Mouse (Mus musculus): ENCODE results near the gene C1s1. TPM values are rescaled to one million over a fixed set of nuclear protein-coding genes. Genes with fewer than 3 reads are reported as not detected.
"Not testable (repeated sequence)": the region's sequence is repeated elsewhere in the genome, so short reads cannot be mapped to it uniquely, and the experiment has no call there.

C1s1 gene
- polyA plus RNA-seq, 1 experiment from 2014 or later, result 0.80 TPM

GRCm38 (mm10) chr6:124487509-124487908, 54.6 kb downstream of the C1s1 start:
- no peaks in the 10 kb centered on the region for H3K4me1 ChIP-seq
- 56% methylated on average over 2 of the region's 2 CpGs for WGBS

DNA sequence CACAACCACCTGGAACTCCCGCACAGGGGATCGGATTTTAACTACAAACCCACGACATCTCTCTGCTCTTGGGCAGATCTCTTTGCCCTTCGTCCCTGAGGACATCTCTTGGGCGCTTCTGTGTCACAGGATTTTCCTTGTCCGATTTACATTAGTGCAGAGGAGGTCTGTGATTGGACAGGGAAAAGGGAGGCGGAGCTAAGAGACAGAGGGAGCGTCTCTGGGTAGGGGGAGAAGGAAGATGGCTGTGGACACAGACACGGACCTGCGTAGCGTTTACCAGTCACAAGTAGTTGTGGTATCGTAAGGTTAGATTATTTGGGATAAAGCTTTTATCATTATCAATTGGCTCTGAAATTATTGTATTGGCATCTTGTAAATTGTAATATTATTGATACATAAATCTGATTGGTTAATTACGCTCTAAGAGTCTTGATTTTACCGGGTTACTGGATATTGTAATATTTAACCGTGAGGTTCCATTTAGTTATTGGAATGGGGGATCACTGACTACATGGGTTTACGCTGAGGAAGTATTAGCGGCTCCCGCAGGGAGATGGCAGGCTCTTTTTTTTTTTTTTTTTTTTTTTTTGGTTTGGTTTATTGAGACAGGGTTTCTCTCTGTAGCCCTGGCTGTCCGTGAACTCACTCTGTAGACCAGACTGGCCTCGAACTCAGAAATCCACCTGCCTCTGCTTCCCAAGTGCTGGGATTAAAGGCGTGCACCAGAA, 56.6 kb downstream of the C1s1 start:
- ATAC-seq (ENCODE audit: low FRiP score, low read depth), result peak; percentile 92
- H3K36me3 ChIP-seq, result no peaks in the 10 kb centered on the region
- peak overlapping the region; percentile 49 for H3K4me2 ChIP-seq (replicated peaks)
- no peaks in the 10 kb centered on the region for H3K27me3 ChIP-seq
- H3K4me3 ChIP-seq, result peak overlapping the region; percentile 24
- H3K9ac ChIP-seq (replicated peaks), result no peak overlapping the region
- no peaks in the 10 kb centered on the region for H3K9me3 ChIP-seq
- H3K27ac ChIP-seq (replicated peaks), result no peak overlapping the region
- WGBS, result 32% methylated on average over 21 of the region's 21 CpGs
- no peaks in the 10 kb centered on the region for H3K4me1 ChIP-seq

More at GRCm38 (mm10) chr6:124487509-124487908, 54.6 kb downstream of the C1s1 start:
- Histone ChIP-seq H3K4me2 (replicated peaks) (no peak overlapping the region), H3K4me3 (no peak overlapping the region), H3K9me3 (no peaks in the 10 kb centered on the region), H3K27me3 (no peaks in the 10 kb centered on the region), H3K9ac (replicated peaks) (no peak overlapping the region), H3K36me3 (no peaks in the 10 kb centered on the region), H3K27ac (replicated peaks) (no peak overlapping the region)
- ATAC-seq (ENCODE audit: low FRiP score, low read depth), result no peak

- no peak overlapping the region for H3K9ac ChIP-seq (replicated peaks)
- ATAC-seq (ENCODE audit: low FRiP score, low read depth), result no peak
- H3K27me3 ChIP-seq, result no peaks in the 10 kb centered on the region
- H3K36me3 ChIP-seq, result no peaks in the 10 kb centered on the region
- H3K9me3 ChIP-seq, result no peaks in the 10 kb centered on the region
- peak overlapping the region; percentile 49; the same call in 1 of the 2 replicates for H3K4me2 ChIP-seq (replicated peaks)
- no peak overlapping the region for H3K27ac ChIP-seq (replicated peaks)
- WGBS, result 77% methylated on average over 7 of the region's 7 CpGs
- H3K4me1 ChIP-seq, result no peaks in the 10 kb centered on the region
- H3K4me3 ChIP-seq, result 0 out of 2 replicates have a peak overlapping the region, but pooled peaks have one; percentile 24
Measured at GRCm38 (mm10) chr6:124484851-124485250, 57.3 kb downstream of the C1s1 start.

DNA sequence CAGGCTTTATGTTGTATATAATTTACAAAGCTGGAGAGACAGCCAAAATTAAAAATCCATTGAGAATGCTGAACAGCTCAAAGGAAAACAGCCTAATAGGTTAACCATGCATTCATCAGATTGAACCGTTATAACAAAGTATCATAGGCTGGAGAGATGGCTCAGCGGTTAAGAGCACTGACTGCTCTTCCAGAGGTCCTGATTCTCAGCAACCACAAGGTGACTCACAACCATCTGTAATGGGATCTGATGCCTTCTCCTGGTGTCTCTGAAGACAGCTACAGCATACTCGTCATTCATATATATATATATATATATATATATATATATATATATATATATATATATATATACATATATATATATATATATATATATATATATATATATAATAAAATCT, 58.3 kb downstream of the C1s1 start:
- not testable (repeated sequence) for H3K36me3 ChIP-seq; H3K4me2 ChIP-seq (replicated peaks); H3K4me1 ChIP-seq; H3K9me3 ChIP-seq; H3K9ac ChIP-seq (replicated peaks); H3K27ac ChIP-seq (replicated peaks); H3K27me3 ChIP-seq; H3K4me3 ChIP-seq; ATAC-seq (ENCODE audit: low FRiP score, low read depth)
- WGBS, result 87% methylated on average over 3 of the region's 3 CpGs

- no peak overlapping the region for H3K4me3 ChIP-seq
- no peaks in the 10 kb centered on the region for H3K27me3 ChIP-seq
- no peaks in the 10 kb centered on the region for H3K36me3 ChIP-seq
- H3K9me3 ChIP-seq, result no peaks in the 10 kb centered on the region
- WGBS, result 25% methylated on average over 6 of the region's 6 CpGs
- H3K9ac ChIP-seq (replicated peaks), result no peak overlapping the region
- no peaks in the 10 kb centered on the region for H3K4me1 ChIP-seq
- ATAC-seq (ENCODE audit: low FRiP score, low read depth), result no peak
- no peak overlapping the region for H3K4me2 ChIP-seq (replicated peaks)
- H3K27ac ChIP-seq (replicated peaks), result no peak overlapping the region
Measured at GRCm38 (mm10) chr6:124481571-124481970, 60.6 kb downstream of the C1s1 start.

Other genes with a start within 250 kb of the C1s1 start
- 0.05 and 0.08 TPM in 2 replicates for gene Cd163, start 237.7 kb downstream of the C1s1 start, polyA plus RNA-seq (2016; fragmentation: Nextera tagmentation; extraction: Ambion mirVana)
- gene Pex5, start 127.3 kb downstream of the C1s1 start, polyA plus RNA-seq (2016; fragmentation: Nextera tagmentation; extraction: Ambion mirVana), result 64.7 and 68.1 TPM in 2 replicates
- gene Clstn3, start 77.6 kb downstream of the C1s1 start, polyA plus RNA-seq (2016; fragmentation: Nextera tagmentation; extraction: Ambion mirVana), result 32.4 and 33.1 TPM in 2 replicates
- gene C1rl, start 49.2 kb downstream of the C1s1 start, polyA plus RNA-seq (2016; fragmentation: Nextera tagmentation; extraction: Ambion mirVana), result 0.17 and 0.29 TPM in 2 replicates
- gene C1ra, start 30.0 kb downstream of the C1s1 start, polyA plus RNA-seq (2016; fragmentation: Nextera tagmentation; extraction: Ambion mirVana), result 0.11 and 0.22 TPM in 2 replicates
- gene C1rb, start 27.9 kb upstream of the C1s1 start, polyA plus RNA-seq (2016; fragmentation: Nextera tagmentation; extraction: Ambion mirVana), result not detected in 2 replicates
- 0.21 TPM in 1 of 2 replicates, not detected in the other for gene C1s2, start 93.7 kb upstream of the C1s1 start, polyA plus RNA-seq (2016; fragmentation: Nextera tagmentation; extraction: Ambion mirVana)
- 37.5 and 37.9 TPM in 2 replicates for gene Lpcat3, start 120.7 kb upstream of the C1s1 start, polyA plus RNA-seq (2016; fragmentation: Nextera tagmentation; extraction: Ambion mirVana)
- 161 and 170 TPM in 2 replicates for gene Emg1, start 169.8 kb upstream of the C1s1 start, polyA plus RNA-seq (2016; fragmentation: Nextera tagmentation; extraction: Ambion mirVana)
- gene Phb2, start 170.0 kb upstream of the C1s1 start, polyA plus RNA-seq (2016; fragmentation: Nextera tagmentation; extraction: Ambion mirVana), result 308 and 315 TPM in 2 replicates
- 5.2 and 5.6 TPM in 2 replicates for gene Ptpn6, start 196.4 kb upstream of the C1s1 start, polyA plus RNA-seq (2016; fragmentation: Nextera tagmentation; extraction: Ambion mirVana)
- gene Grcc10, start 199.0 kb upstream of the C1s1 start, polyA plus RNA-seq (2016; fragmentation: Nextera tagmentation; extraction: Ambion mirVana), result 523 and 554 TPM in 2 replicates
- not detected in 2 replicates for gene Gm45234, start 213.7 kb upstream of the C1s1 start, polyA plus RNA-seq (2016; fragmentation: Nextera tagmentation; extraction: Ambion mirVana)
- 15.6 and 18.0 TPM in 2 replicates for gene Atn1, start 214.2 kb upstream of the C1s1 start, polyA plus RNA-seq (2016; fragmentation: Nextera tagmentation; extraction: Ambion mirVana)
- gene Eno2, start 227.3 kb upstream of the C1s1 start, polyA plus RNA-seq (2016; fragmentation: Nextera tagmentation; extraction: Ambion mirVana), result 9.0 and 9.4 TPM in 2 replicates
- gene Lrrc23, start 237.4 kb upstream of the C1s1 start, polyA plus RNA-seq (2016; fragmentation: Nextera tagmentation; extraction: Ambion mirVana), result 2.3 and 4.6 TPM in 2 replicates

Data from midbrain, embryonic 12.5 days (tissue).